Mouse (Mus musculus) liver, embryonic 14.5 days (tissue): ENCODE measurements at regions not wholly inside any gene's neighbourhood (a gene's known extent, or its start where the extent isn't known, plus 50 kb on each side); places are given as distances from the start of the nearest gene placed in this dataset.

Experiments
- CTCF ChIP-seq: IDR thresholded peaks from 2 replicates; pipeline ENCODE4 v1.5.1; 2016; ENCODE audit warnings: antibody characterized with exemption, low read depth, control low read depth
- EP300 ChIP-seq: IDR thresholded peaks from 2 replicates; pipeline ENCODE4 v1.6.1; 2016; ENCODE audit warnings: antibody characterized with exemption, low read depth

DNA sequence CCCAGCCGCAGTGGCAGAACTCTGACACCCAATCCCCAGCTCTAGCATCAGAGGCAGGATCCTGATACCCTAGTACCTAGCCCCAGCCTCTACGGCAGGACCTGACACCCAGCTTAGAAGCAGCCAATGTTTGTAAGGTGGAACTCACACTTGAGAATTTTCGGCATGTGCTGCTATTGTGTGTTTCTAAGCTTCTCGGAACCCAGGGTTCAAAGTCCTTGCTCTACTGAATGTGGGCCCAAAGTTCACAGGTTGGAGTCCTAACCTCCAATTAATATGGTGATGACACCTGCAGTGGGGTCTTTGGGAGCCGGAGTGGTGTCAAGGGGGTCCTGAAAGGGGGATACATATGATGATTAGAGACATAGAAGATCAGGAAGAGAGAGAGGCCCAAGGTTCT, 158.2 kb downstream of the Mn1 start:
- TF ChIP-seq CTCF (no peak), EP300 (no peak)
